Mouse (Mus musculus) heart, postnatal 0 days (tissue): ENCODE results near the gene Gm3739. TPM values are rescaled to one million over a fixed set of nuclear protein-coding genes. Genes with fewer than 3 reads are reported as not detected.
"Not testable (repeated sequence)": the region's sequence is repeated elsewhere in the genome, so short reads cannot be mapped to it uniquely, and the experiment has no call there.

Experiments used
- ATAC-seq: fragments of 200-750 bp; cut with Nextera tagmentation; 2 replicates; pipeline ENCODE4 v1.8.0; 2017; ENCODE audit warnings: low read depth, moderate number of reproducible peaks, moderate library complexity; ENCODE audit not compliant: insufficient read depth
- DNase-seq: peaks from one replicate; pipeline ENCODE4 v3.0.0-alpha.2; 2016; ENCODE audit warnings: low spot score
- H3K27ac ChIP-seq: fragments of 300-500 bp; sonication (generic); 2 replicates; pipeline ENCODE4 v1.5.1; 2014; ENCODE audit warnings: low read depth, mild to moderate bottlenecking
- H3K27me3 ChIP-seq: fragments of 300-500 bp; sonication (generic); 2 replicates; pipeline ENCODE4 v1.6.1; 2014; ENCODE audit warnings: low read length, mixed read lengths; ENCODE audit not compliant: control insufficient read depth, insufficient read depth
- H3K36me3 ChIP-seq: fragments of 300-500 bp; sonication (generic); replicated peaks from 2 replicates; pipeline ENCODE4 v1.6.1; 2014; ENCODE audit warnings: low read length, mixed read lengths; ENCODE audit not compliant: control insufficient read depth, insufficient read depth
- H3K4me1 ChIP-seq: fragments of 300-500 bp; sonication (generic); 2 replicates; pipeline ENCODE4 v1.6.1; 2014; ENCODE audit warnings: antibody characterized with exemption; ENCODE audit not compliant: control insufficient read depth, insufficient read depth
- H3K4me2 ChIP-seq: fragments of 300-500 bp; sonication (generic); 2 replicates; pipeline ENCODE4 v1.6.1; 2014; ENCODE audit warnings: low read depth, mild to moderate bottlenecking, low read length, moderate library complexity
- H3K4me3 ChIP-seq: fragments of 300-500 bp; sonication (generic); 2 replicates; pipeline ENCODE4 v1.5.1; 2014; ENCODE audit warnings: low read depth, low read length
- H3K9ac ChIP-seq: fragments of 300-500 bp; sonication (generic); replicated peaks from 2 replicates; pipeline ENCODE4 v1.6.1; 2014; ENCODE audit warnings: low read depth, low read length, mixed read lengths
- H3K9me3 ChIP-seq: fragments of 300-500 bp; sonication (generic); replicated peaks from 2 replicates; pipeline ENCODE4 v1.6.1; 2016; ENCODE audit warnings: low read length; ENCODE audit not compliant: control insufficient read depth
- WGBS: fragments of 180-500 bp; shearing (Covaris S2); extraction: QIAGEN DNeasy Blood & Tissue Kit; methylation state at CpG from one replicate; pipeline ENCODE4 v1.1.7; 2014; 5-methylcytosine and 5-hydroxymethylcytosine counted together
- polyA plus RNA-seq: library from polyadenylated mRNA; unstranded; fragments of >200 nt; fragmentation: Nextera tagmentation; extraction: Ambion mirVana; gene quantifications from 2 replicates; pipeline ENCODE4 v1.2.1, GENCODE M21; 2015
- total RNA-seq: library from RNA; depleted of rRNA; stranded (reverse); fragments of >200 nt; gene quantifications from 2 replicates; pipeline ENCODE4 v1.2.3, GENCODE M21; 2014; ENCODE audit warnings: low replicate concordance; rRNA removed

Gene Gm3739
- total RNA-seq: 0.23 and 0.34 TPM in 2 replicates
- 0.41 and 0.45 TPM in 2 replicates for polyA plus RNA-seq

DNA sequence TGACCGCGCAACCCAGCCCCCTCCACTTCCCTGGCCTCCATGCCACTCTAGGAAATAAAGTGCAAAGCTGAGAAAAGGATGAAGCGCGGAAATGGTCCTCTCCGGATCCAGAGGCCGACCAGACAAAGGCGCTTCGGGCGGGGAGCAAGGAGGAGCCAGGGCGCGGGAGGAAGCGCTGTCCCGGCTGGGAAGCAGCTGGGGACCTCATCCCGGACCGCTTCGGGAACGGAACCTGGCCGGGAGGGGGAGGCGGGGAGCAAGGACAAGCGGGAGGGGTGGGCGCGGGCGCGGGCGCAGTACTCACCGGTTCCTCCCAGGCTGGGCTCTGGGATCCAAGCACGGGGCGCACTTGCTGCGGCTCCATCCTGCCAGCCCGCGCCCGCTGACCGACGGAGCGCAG is at the start of gene Gm3739:
Gene Gm3739, minus strand, starts transcription at position 389 of the 400 bp plus-strand sequence.
- WGBS: under 1% methylated on average over 17 of the region's 35 CpGs
- H3K27ac ChIP-seq: peak within 1 kb of the TSS; percentile 23

DNA sequence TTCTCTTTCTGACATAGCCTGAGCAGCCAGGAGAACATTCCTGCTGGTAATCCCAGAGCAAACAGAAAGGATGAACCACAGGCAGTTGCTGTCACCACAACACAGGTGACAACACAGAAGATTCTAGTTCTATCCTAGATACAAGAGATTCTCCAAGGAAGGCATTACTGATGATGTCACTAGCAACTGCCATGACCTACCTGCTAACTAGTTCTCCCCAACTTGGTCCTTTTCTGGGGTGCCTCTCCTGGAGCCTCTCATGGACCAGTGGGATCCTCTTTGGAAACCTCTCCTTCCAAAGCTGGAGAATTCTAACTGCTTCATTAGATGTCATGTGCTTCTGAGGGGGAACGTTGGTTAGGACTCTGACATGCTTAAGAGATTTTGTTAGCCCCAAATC is 17.4 kb upstream of the Gm3739 start, which contains the start of gene Gm5797:
Gene Gm5797, minus strand, starts transcription at position 101 of the 400 bp plus-strand sequence.
- H3K4me3 ChIP-seq, DNase-seq, H3K36me3 ChIP-seq: not testable (repeated sequence)

More for the DNA sequence above, at the start of gene Gm3739:
- not testable (repeated sequence) for ATAC-seq, H3K36me3 ChIP-seq, H3K9ac ChIP-seq, H3K9me3 ChIP-seq, DNase-seq, H3K27me3 ChIP-seq, H3K4me1 ChIP-seq
- peak within 1 kb of the TSS; percentile 63 for H3K4me2 ChIP-seq
- H3K4me3 ChIP-seq: peak within 1 kb of the TSS; percentile 46

DNA sequence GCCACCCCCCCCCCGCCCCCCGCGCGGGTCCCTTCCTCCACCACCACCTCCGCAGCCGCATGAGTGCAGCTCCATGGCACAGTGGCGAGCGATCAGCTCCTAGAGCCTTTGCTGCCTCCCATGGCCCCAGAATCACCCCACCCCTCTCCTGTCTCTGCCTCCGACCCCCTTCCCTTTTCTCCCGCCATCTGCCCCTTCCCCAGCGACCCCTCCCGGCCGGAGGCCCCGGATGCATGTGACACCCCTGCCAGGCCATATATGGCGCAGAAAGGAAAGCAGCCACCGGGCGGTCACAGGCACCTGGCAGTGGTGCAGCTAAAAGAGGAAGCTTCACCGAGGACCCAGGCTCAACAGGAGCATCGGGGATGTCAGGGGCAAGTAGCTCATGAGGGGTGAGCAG is 244 bp upstream of the Gm3739 start:
- not testable (repeated sequence) for ATAC-seq, H3K9ac ChIP-seq, H3K36me3 ChIP-seq, H3K4me1 ChIP-seq, H3K9me3 ChIP-seq, H3K27me3 ChIP-seq
- under 1% methylated on average over 13 of the region's 19 CpGs for WGBS
- peak; percentile 4 for DNase-seq
- H3K27ac ChIP-seq: peak overlapping the region; percentile 23
- H3K4me2 ChIP-seq: peak overlapping the region; percentile 63
- peak overlapping the region; percentile 46 for H3K4me3 ChIP-seq

More for the DNA sequence above, 17.4 kb upstream of the Gm3739 start, which contains the start of gene Gm5797:
- not testable (repeated sequence) for ATAC-seq, H3K9ac ChIP-seq, H3K27me3 ChIP-seq, H3K27ac ChIP-seq, H3K4me1 ChIP-seq, H3K9me3 ChIP-seq, H3K4me2 ChIP-seq
- no CpG with 5 or more reads among the region's 1 CpGs for whole genome bisulfite sequencing

DNA sequence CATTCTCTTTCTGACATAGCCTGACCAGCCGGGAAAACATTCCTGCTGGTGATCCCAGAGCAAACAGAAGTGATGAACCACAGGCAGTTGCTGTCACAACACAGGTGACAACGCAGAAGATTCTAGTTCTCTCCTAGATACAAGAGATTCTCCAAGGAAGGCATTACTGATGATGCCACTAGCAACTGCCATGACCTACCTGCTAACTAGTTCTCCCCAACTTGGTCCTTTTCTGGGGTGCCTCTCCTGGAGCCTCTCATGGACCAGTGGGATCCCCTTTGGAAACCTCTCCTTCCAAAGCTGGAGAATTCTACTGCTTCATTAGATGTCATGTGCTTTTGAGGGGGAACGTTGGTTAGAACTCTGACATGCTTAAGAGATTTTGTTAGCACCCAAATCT is 50.2 kb downstream of the Gm3739 start, which contains the start of gene Gm3727:
Gene Gm3727, minus strand, starts transcription at position 101 of the 400 bp plus-strand sequence.
- not testable (repeated sequence) for H3K4me1 ChIP-seq, H3K4me2 ChIP-seq, DNase-seq, H3K4me3 ChIP-seq, ATAC-seq, H3K9me3 ChIP-seq, H3K36me3 ChIP-seq, H3K27me3 ChIP-seq, H3K9ac ChIP-seq, H3K27ac ChIP-seq
- WGBS: 60% methylated on average over 3 of the region's 3 CpGs

Other genes with a start within 250 kb of the Gm3739 start
- 2.4 TPM in 1 of 2 replicates, not detected in the other for gene Gm3696, start 214.4 kb downstream of the Gm3739 start, total RNA-seq
- 0.37 and 0.70 TPM in 2 replicates for gene Gm3696, start 214.4 kb downstream of the Gm3739 start, polyA plus RNA-seq
- not detected in 2 replicates for gene Gm6676, start 189.6 kb downstream of the Gm3739 start, total RNA-seq
- not detected in 2 replicates for gene Gm6676, start 189.6 kb downstream of the Gm3739 start, polyA plus RNA-seq
- gene Gm3512, start 140.5 kb downstream of the Gm3739 start, total RNA-seq: 0.08 and 0.31 TPM in 2 replicates
- 1.2 and 1.6 TPM in 2 replicates for gene Gm3512, start 140.5 kb downstream of the Gm3739 start, polyA plus RNA-seq
- not detected in 2 replicates for gene Gm16434, start 120.5 kb downstream of the Gm3739 start, total RNA-seq
- not detected in 2 replicates for gene Gm16434, start 120.5 kb downstream of the Gm3739 start, polyA plus RNA-seq
- gene Gm3727, start 50.3 kb downstream of the Gm3739 start, total RNA-seq: not detected in 2 replicates
- gene Gm3727, start 50.3 kb downstream of the Gm3739 start, polyA plus RNA-seq: not detected in 2 replicates
- gene Gm5797, start 17.3 kb upstream of the Gm3739 start, total RNA-seq: not detected in 2 replicates
- not detected in 2 replicates for gene Gm5797, start 17.3 kb upstream of the Gm3739 start, polyA plus RNA-seq
- not detected in 2 replicates for gene Gm8374, start 50.1 kb upstream of the Gm3739 start, total RNA-seq
- not detected in 2 replicates for gene Gm8374, start 50.1 kb upstream of the Gm3739 start, polyA plus RNA-seq
- not detected in 2 replicates for gene Gm3755, start 135.9 kb upstream of the Gm3739 start, total RNA-seq
- gene Gm3755, start 135.9 kb upstream of the Gm3739 start, polyA plus RNA-seq: not detected in 2 replicates
- 0.11 TPM in 1 of 2 replicates, not detected in the other for gene Gm3752, start 168.7 kb upstream of the Gm3739 start, total RNA-seq
- 0.33 and 0.49 TPM in 2 replicates for gene Gm3752, start 168.7 kb upstream of the Gm3739 start, polyA plus RNA-seq